Mouse (Mus musculus): ENCODE data around the gene Nme7. TPM values are rescaled to one million over a fixed set of nuclear protein-coding genes. Genes with fewer than 3 reads are reported as not detected.

Nme7 gene
- polyA plus RNA-seq, 1 experiment from 2014 or later = 29.9 TPM

DNA sequence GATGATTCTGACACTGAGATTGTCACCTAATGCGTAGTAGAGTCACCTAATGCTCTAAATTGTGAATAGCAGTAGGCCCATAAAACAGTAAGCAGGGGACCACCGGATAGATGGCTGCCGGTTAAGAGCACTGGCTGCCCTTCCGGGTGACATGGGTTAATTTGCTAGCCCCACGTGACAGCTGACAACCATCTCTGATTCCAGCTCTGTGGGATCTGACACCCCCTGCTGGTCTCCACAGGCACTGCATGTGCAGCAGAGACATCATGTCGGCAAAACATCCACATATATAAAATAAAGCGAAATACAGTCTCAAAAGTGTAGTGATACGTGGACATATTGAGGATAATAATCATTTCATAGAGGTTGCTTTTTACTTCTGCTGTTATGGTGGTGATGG lies 11.3 kb downstream of the Nme7 start:
- DNase-seq (ENCODE audit: low spot score, missing footprints) (peak; percentile 93), ATAC-seq (ENCODE audit: low FRiP score) (no peak)
- no peak overlapping the region for H3K4me2 ChIP-seq
- H3K9ac ChIP-seq (ENCODE audit: low read length) = no peak overlapping the region
- H3K4me1 ChIP-seq (ENCODE audit: control insufficient read depth, insufficient read depth, low read length) = no peaks in the 10 kb centered on the region
- no peak overlapping the region for H3K4me3 ChIP-seq (ENCODE audit: low read depth, low read length)
- no peaks in the 10 kb centered on the region for H3K9me3 ChIP-seq (ENCODE audit: control insufficient read depth, low read length)
- 82% methylated on average over 8 of the region's 8 CpGs for whole genome bisulfite sequencing
- no peaks in the 10 kb centered on the region; the same call in 1 of the 2 replicates for H3K27me3 ChIP-seq (ENCODE audit: control insufficient read depth, insufficient read depth, low read length)
- H3K27ac ChIP-seq (ENCODE audit: low read depth, low read length) = no peak overlapping the region
- H3K36me3 ChIP-seq (ENCODE audit: control insufficient read depth, insufficient read depth, low read length) = no peaks in the 10 kb centered on the region

DNA sequence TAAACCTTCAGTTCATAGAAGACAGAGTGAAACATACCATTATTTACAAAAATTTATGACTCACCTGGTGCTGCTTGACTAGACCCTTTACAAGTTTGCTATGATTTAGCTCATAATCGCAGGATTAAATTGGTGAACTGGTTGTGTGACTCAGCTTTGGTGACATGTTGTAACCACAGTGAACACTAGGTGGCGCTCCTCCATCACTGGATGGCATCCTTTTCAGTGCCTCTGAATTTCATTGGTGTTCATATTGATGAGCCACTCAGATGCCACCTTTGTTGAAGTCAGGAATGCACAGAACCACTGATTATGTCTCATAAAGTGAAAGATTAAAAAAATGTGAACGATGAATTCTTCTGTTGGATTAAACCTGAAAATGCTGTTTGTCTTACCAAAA lies 12.8 kb downstream of the Nme7 start:
- peak; percentile 70 for ATAC-seq (ENCODE audit: low FRiP score)
- no peaks in the 10 kb centered on the region; the same call in 1 of the 2 replicates for H3K4me1 ChIP-seq (ENCODE audit: control insufficient read depth, insufficient read depth, low read length)
- peak; percentile 98 for DNase-seq (ENCODE audit: low spot score, missing footprints)
- 33% methylated on average over 3 of the region's 3 CpGs for WGBS
- H3K4me2 ChIP-seq = no peak overlapping the region
- H3K27ac ChIP-seq (ENCODE audit: low read depth, low read length) = no peak overlapping the region
- no peak overlapping the region for H3K4me3 ChIP-seq (ENCODE audit: low read depth, low read length)
- H3K27me3 ChIP-seq (ENCODE audit: control insufficient read depth, insufficient read depth, low read length) = no peaks in the 10 kb centered on the region; the same call in 1 of the 2 replicates
- H3K9ac ChIP-seq (ENCODE audit: low read length) = no peak overlapping the region
- no peaks in the 10 kb centered on the region for H3K36me3 ChIP-seq (ENCODE audit: control insufficient read depth, insufficient read depth, low read length)
- H3K9me3 ChIP-seq (ENCODE audit: control insufficient read depth, low read length) = no peaks in the 10 kb centered on the region

DNA sequence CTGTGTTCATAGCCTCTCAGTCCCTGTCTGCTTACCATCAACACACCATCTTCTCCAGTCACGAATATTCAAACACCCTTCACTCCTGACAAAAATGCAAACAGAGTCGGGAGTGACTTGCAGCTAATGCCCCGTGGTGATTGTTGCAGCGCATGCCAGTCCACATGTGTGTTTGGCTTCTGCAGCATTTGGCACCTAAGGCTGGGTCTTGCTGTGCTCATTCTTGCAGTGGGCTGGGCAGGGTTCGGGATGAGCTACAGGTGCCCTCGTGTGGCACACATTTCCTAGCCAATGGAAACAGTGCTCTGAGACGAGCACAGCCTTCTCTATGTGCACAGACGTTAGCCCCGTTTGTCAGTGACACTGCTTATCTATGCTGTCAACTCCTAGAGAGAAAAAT lies 13.3 kb downstream of the Nme7 start:
- Histone ChIP-seq H3K4me1 (ENCODE audit: control insufficient read depth, insufficient read depth, low read length) (no peaks in the 10 kb centered on the region; the same call in 1 of the 2 replicates), H3K27me3 (ENCODE audit: control insufficient read depth, insufficient read depth, low read length) (no peaks in the 10 kb centered on the region; the same call in 1 of the 2 replicates), H3K9ac (ENCODE audit: low read length) (no peak overlapping the region), H3K9me3 (ENCODE audit: control insufficient read depth, low read length) (no peaks in the 10 kb centered on the region), H3K36me3 (ENCODE audit: control insufficient read depth, insufficient read depth, low read length) (no peaks in the 10 kb centered on the region), H3K27ac (ENCODE audit: low read depth, low read length) (no peak overlapping the region), H3K4me3 (ENCODE audit: low read depth, low read length) (no peak overlapping the region), H3K4me2 (no peak overlapping the region)
- WGBS = 89% methylated on average over 9 of the region's 9 CpGs
- no peak for DNase-seq (ENCODE audit: low spot score, missing footprints)
- ATAC-seq (ENCODE audit: low FRiP score) = no peak

DNA sequence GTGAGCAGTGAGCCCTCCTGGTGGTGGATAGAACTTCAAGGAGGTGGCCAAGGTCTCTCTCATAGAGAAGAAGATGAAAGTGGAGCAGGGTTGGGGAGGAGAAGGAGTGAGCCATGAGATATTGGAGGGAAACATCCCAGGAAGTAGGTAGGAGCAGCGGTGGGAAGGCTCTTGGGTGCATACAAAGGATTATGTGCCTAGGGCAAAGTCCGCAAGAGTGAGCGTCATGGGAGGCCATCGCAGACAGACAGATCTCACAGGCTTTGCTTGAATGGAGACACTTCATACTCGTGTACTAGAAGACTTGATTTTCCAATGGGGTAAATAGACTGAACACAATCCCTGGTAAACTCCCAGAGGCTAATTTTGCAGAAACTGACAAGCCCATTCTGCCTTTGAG lies 14.6 kb downstream of the Nme7 start:
- H3K9me3 ChIP-seq (ENCODE audit: control insufficient read depth, low read length) = no peaks in the 10 kb centered on the region
- H3K27me3 ChIP-seq (ENCODE audit: control insufficient read depth, insufficient read depth, low read length) = no peaks in the 10 kb centered on the region; the same call in 1 of the 2 replicates
- no peak for ATAC-seq (ENCODE audit: low FRiP score)
- H3K4me2 ChIP-seq = no peak overlapping the region
- H3K9ac ChIP-seq (ENCODE audit: low read length) = no peak overlapping the region
- WGBS = 92% methylated on average over 5 of the region's 5 CpGs
- H3K27ac ChIP-seq (ENCODE audit: low read depth, low read length) = no peak overlapping the region
- H3K4me3 ChIP-seq (ENCODE audit: low read depth, low read length) = no peak overlapping the region
- H3K4me1 ChIP-seq (ENCODE audit: control insufficient read depth, insufficient read depth, low read length) = no peaks in the 10 kb centered on the region; the same call in 1 of the 2 replicates
- no peak for DNase-seq (ENCODE audit: low spot score, missing footprints)
- H3K36me3 ChIP-seq (ENCODE audit: control insufficient read depth, insufficient read depth, low read length) = no peaks in the 10 kb centered on the region

DNA sequence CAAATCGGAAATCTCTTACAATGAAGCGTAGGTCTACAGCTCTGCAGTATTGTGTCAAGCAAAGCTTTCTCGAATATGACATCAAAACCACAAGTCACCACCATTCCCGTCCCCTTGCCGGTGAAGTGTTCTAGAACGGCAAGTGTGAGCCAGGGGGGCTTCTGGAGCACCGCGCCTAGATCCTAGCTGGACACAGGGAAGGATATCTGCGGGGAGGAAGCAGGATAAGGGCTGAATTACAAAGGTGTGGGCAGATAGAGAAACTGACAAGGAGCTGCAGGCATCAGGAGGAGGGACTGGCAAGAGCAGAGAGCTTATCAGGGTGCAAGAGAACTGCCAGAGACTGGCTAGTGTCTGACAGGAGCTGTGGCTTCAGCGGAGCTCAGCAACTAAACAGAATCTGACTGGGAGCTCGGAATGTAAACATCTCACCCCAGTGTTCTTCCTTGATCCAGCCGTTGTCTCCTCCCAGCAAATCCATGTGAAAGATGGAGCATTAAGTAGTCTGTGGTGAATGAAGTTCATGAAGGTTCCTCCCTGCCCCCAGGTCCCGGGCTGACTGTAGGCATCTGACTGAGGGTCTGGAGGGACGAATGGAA lies 15.7 kb downstream of the Nme7 start:
- WGBS = 84% methylated on average over 14 of the region's 14 CpGs
- H3K27ac ChIP-seq (ENCODE audit: low read depth, low read length) = no peak overlapping the region

DNA sequence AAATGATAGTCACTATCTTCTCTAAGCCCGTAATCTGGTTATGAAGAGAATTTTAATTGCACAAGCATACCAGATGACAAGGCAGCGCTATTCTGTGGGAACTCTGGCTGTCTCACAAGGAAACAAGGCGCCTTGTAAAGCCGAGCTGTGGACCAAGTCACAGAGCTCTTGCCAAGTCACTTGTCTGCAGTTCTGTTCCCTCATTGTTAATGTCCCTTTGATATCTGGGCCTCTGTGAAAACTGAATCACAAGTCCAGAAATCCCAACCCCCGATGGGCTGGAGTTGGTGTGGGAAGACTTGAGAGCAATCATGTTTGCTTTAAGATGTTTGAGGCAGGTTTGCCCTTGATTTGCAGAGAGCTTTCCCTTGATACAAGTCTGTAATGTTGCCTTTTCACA lies 16.8 kb downstream of the Nme7 start:
- no peaks in the 10 kb centered on the region for H3K9me3 ChIP-seq (ENCODE audit: control insufficient read depth, low read length)
- ATAC-seq (ENCODE audit: low FRiP score) (no peak), DNase-seq (ENCODE audit: low spot score, missing footprints) (no peak)
- no peak overlapping the region for H3K4me3 ChIP-seq (ENCODE audit: low read depth, low read length)
- H3K4me2 ChIP-seq = no peak overlapping the region
- no peak overlapping the region for H3K9ac ChIP-seq (ENCODE audit: low read length)
- H3K27ac ChIP-seq (ENCODE audit: low read depth, low read length) = no peak overlapping the region
- H3K27me3 ChIP-seq (ENCODE audit: control insufficient read depth, insufficient read depth, low read length) = no peaks in the 10 kb centered on the region; the same call in 1 of the 2 replicates
- H3K4me1 ChIP-seq (ENCODE audit: control insufficient read depth, insufficient read depth, low read length) = no peaks in the 10 kb centered on the region; the same call in 1 of the 2 replicates
- WGBS = 79% methylated on average over 5 of the region's 5 CpGs
- no peaks in the 10 kb centered on the region for H3K36me3 ChIP-seq (ENCODE audit: control insufficient read depth, insufficient read depth, low read length)

More for the DNA sequence above, 15.7 kb downstream of the Nme7 start:
- no peaks in the 10 kb centered on the region; the same call in 1 of the 2 replicates for H3K27me3 ChIP-seq (ENCODE audit: control insufficient read depth, insufficient read depth, low read length)
- no peaks in the 10 kb centered on the region for H3K9me3 ChIP-seq (ENCODE audit: control insufficient read depth, low read length)
- H3K4me1 ChIP-seq (ENCODE audit: control insufficient read depth, insufficient read depth, low read length) = no peaks in the 10 kb centered on the region; the same call in 1 of the 2 replicates
- ATAC-seq (ENCODE audit: low FRiP score) (no peak), DNase-seq (ENCODE audit: low spot score, missing footprints) (peak; percentile 77)
- H3K9ac ChIP-seq (ENCODE audit: low read length) = no peak overlapping the region
- no peak overlapping the region for H3K4me3 ChIP-seq (ENCODE audit: low read depth, low read length)
- no peak overlapping the region for H3K4me2 ChIP-seq
- no peaks in the 10 kb centered on the region for H3K36me3 ChIP-seq (ENCODE audit: control insufficient read depth, insufficient read depth, low read length)

DNA sequence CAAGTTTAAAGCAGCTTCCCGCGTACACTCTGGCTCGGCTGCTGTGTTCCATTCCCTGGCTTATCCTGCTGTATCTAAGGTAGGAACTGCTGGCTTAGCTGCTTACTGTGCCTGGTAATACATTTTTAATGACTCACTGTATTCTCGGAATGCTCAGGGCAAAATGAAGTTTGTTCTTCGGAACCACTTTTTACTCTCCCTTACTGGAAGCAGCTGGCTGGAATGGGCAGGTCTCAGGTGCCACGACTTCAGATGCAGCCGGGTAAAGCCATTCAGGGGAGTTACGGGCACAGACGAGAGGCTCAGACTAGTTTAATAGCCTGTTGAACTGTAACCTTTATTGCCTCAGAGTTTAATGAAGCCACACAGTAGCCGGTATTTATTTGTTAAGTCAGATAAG lies 17.5 kb downstream of the Nme7 start:
- no peak for DNase-seq (ENCODE audit: low spot score, missing footprints)
- no peak overlapping the region for H3K4me2 ChIP-seq
- WGBS = 85% methylated on average over 10 of the region's 10 CpGs
- ATAC-seq (ENCODE audit: low FRiP score) = no peak
- H3K9me3 ChIP-seq (ENCODE audit: control insufficient read depth, low read length) = no peaks in the 10 kb centered on the region
- H3K36me3 ChIP-seq (ENCODE audit: control insufficient read depth, insufficient read depth, low read length) = no peaks in the 10 kb centered on the region
- H3K27me3 ChIP-seq (ENCODE audit: control insufficient read depth, insufficient read depth, low read length) = no peaks in the 10 kb centered on the region; the same call in 1 of the 2 replicates
- H3K27ac ChIP-seq (ENCODE audit: low read depth, low read length) = no peak overlapping the region
- H3K4me1 ChIP-seq (ENCODE audit: control insufficient read depth, insufficient read depth, low read length) = no peaks in the 10 kb centered on the region; the same call in 1 of the 2 replicates
- no peak overlapping the region for H3K9ac ChIP-seq (ENCODE audit: low read length)
- H3K4me3 ChIP-seq (ENCODE audit: low read depth, low read length) = no peak overlapping the region

DNA sequence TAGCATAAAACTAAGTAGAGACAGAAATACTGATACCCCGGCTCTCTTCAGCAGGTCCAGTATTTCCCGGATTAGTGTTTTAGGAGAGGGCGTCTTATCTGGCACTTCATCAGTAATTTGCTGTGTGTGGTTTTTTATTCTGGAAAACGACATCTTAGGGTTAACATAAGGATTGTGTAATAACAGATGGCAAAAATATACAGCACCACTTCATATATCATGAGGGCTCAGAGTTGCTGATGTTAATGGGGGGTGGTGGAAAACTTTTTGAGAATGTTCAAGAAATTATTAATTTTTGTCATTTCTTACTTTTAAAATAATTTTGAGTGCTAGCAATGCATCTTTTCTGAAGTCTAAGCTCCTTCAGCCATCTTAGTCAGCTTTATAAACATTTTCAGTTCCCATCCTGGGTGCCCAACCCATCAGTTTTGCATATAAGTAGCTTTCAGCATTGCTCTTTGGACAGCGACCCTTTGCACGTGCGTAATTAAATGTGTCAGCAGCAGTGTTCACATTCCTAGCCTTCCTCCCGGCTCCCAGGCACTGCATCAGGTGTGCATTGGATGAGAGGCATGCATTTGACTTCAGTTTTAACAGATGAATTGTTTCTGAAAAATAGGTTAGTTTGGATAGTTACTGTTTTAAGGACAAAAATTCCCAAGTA lies 19.2 kb downstream of the Nme7 start:
- DNase-seq (ENCODE audit: low spot score, missing footprints) (no peak), ATAC-seq (ENCODE audit: low FRiP score) (no peak)
- no peaks in the 10 kb centered on the region for H3K36me3 ChIP-seq (ENCODE audit: control insufficient read depth, insufficient read depth, low read length)
- no peak overlapping the region for H3K4me3 ChIP-seq (ENCODE audit: low read depth, low read length)
- H3K9me3 ChIP-seq (ENCODE audit: control insufficient read depth, low read length) = no peaks in the 10 kb centered on the region
- no peaks in the 10 kb centered on the region; the same call in 1 of the 2 replicates for H3K27me3 ChIP-seq (ENCODE audit: control insufficient read depth, insufficient read depth, low read length)
- no peak overlapping the region for H3K4me2 ChIP-seq
- H3K4me1 ChIP-seq (ENCODE audit: control insufficient read depth, insufficient read depth, low read length) = no peaks in the 10 kb centered on the region; the same call in 1 of the 2 replicates
- H3K9ac ChIP-seq (ENCODE audit: low read length) = no peak overlapping the region
- no peak overlapping the region for H3K27ac ChIP-seq (ENCODE audit: low read depth, low read length)
- 92% methylated on average over 8 of the region's 8 CpGs for WGBS

DNA sequence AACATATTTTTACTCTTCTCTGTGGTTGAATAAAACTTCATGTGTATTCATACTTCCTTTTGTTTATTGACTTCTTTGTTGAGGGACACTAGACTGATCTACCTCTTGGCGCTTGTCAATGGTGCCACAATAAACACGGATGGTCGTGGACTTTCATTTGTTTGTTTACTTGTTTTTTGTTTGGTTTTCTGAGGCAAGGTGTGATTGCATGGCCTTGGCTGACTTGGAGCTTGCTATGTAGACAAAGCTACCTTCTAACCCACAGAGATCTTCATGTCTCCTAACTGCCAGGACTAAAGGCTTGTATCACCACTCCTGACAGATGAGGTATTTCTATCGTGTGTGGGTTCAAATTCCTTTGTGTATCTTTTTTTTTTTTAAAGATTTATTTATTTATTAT lies 20.3 kb downstream of the Nme7 start:
- Histone ChIP-seq H3K9me3 (ENCODE audit: control insufficient read depth, low read length) (no peaks in the 10 kb centered on the region), H3K27me3 (ENCODE audit: control insufficient read depth, insufficient read depth, low read length) (no peaks in the 10 kb centered on the region; the same call in 1 of the 2 replicates), H3K4me3 (ENCODE audit: low read depth, low read length) (no peak overlapping the region), H3K27ac (ENCODE audit: low read depth, low read length) (no peak overlapping the region), H3K4me2 (no peak overlapping the region), H3K4me1 (ENCODE audit: control insufficient read depth, insufficient read depth, low read length) (no peaks in the 10 kb centered on the region; the same call in 1 of the 2 replicates), H3K9ac (ENCODE audit: low read length) (no peak overlapping the region), H3K36me3 (ENCODE audit: control insufficient read depth, insufficient read depth, low read length) (no peaks in the 10 kb centered on the region)
- ATAC-seq (ENCODE audit: low FRiP score) (no peak), DNase-seq (ENCODE audit: low spot score, missing footprints) (no peak)
- WGBS = 94% methylated on average over 4 of the region's 4 CpGs
